Mouse (Mus musculus) embryo, embryonic 10 days (tissue): ENCODE data around the gene Sos1.
"Not testable (repeated sequence)": the region's sequence is repeated elsewhere in the genome, so short reads cannot be mapped to it uniquely, and the experiment has no call there.

ENCODE experiments used
- DNase-seq: peaks from one replicate; pipeline ENCODE4 v3.0.0-alpha.2; 2015; ENCODE audit warnings: low spot score

The Sos1 gene

DNA sequence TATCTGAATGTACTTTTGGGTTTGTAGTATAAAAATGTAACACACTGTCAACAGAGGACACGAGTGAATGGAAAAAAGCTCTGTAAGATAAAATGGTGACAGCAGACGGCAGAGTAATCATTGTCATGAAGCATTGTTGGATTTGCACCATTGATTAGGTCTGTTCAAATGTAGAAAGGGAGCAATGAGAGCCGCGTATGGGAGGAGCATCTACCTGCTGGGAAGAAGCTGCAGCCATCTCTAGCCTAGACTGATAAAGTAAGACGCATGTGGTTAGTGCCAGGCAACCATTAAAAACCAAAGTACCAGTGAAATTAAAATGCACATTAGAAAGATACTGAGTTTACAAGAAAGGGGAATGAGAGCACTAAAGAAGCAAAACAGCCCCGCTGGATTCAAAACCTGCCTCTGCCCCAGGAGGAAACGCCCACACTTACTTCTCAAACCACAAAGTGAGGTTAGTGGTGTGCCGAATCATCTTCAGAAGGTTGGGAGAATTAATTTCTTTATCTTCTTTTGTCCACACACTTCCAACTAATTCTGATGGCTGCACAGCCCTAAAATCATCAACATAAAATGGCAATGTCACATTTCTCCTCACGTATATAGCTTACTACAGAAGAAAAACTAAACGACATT lies 61.6 kb downstream of the Sos1 start:
- no peak for DNase-seq

DNA sequence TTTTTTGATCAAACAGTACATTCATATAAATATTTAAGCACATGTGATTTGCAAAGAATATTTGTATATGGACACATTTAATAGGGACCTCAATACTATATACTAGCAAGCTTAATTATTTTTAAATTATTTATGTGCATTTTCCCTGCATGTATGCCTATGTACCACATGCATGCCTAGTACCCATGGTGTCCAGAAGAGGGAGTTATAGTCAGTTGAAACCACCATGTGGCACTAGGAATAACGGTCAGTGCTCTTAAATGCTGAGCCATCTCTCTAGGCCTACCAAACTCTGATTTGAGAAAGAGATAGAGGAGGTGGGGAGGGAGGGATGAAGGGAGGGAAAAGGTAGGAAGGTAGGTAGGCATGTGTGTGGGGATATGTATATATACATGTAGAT lies 69.1 kb downstream of the Sos1 start:
- DNase-seq = no peak

DNA sequence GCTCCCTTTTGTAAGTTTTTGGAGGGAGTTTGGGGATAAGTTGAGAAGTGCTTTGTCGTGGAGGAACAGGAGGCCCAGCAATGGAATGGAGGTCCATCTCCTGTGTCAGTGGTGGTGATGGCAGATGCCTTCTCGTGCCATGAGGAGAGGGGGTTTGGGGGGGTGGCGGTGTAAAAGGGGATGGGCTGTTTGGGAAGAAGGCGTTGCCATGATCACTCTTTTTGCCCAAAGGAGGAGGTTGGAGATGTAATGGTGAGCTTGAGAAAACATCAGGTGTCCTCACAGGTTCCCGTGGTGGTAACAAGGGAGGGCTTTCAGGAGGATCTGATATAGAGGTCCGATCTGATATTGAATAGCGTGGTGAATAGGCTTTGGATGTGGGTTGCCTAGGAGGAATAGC lies 82.0 kb downstream of the Sos1 start:
- no peak for DNase-seq

- DNase-seq = peak; percentile 86
Measured at GRCm38 (mm10) chr17:80391423-80392403, 88.5 kb downstream of the Sos1 start.

- no peak for DNase-seq
Measured at GRCm38 (mm10) chr17:80390024-80390423, 90.2 kb downstream of the Sos1 start.

GRCm38 (mm10) chr17:80385671-80386070 lies 94.6 kb downstream of the Sos1 start:
- no peak for DNase-seq

GRCm38 (mm10) chr17:80378386-80378785 lies 101.9 kb downstream of the Sos1 start:
- DNase-seq = not testable (repeated sequence)

GRCm38 (mm10) chr17:80373726-80374096 lies 106.5 kb downstream of the Sos1 start:
- DNase-seq = peak; percentile 47

DNA sequence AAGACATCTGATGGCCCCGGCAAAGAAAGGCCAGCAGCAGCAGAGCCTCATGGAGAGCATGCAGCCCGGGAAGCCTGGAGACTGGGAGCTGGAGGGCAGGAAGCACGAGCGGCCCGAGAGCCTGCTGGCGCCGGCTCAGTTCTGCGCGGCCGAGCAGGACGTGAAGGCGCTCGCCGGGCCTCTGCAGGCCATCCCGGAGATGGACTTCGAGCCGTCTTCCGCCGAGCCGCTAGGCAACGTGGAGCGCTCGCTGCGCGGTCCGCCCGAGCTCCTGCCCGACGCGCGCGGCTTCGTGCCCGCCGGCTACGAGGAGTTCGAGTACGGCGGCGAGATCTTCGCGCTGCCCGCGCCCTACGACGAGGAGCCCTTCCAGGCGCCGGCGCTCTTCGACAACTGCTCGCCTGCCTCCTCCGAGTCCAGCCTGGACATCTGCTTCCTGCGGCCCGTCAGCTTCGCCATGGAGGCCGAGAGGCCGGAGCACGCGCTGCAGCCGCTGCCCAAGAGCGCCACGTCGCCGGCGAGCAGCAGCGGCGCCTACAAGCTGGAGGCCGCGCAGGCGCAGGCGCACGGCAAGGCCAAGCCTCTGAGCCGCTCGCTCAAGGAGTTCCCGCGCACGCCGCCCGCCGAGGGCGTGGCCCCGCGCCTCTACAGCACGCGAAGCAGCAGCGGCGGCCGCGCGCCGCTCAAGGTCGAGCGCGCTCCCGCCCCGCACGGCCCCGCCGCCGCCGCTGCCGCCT lies 107.1 kb downstream of the Sos1 start, which contains the start of gene Gm10190:
Gene Gm10190 (minus strand): TSS at position 553 of the 737 bp plus-strand sequence.
- peak; percentile 95 for DNase-seq

GRCm38 (mm10) chr17:80368606-80369005 lies 111.6 kb downstream of the Sos1 start:
- DNase-seq = no peak

- no peak for DNase-seq
Measured at GRCm38 (mm10) chr17:80367276-80367675, 113.0 kb downstream of the Sos1 start.

DNA sequence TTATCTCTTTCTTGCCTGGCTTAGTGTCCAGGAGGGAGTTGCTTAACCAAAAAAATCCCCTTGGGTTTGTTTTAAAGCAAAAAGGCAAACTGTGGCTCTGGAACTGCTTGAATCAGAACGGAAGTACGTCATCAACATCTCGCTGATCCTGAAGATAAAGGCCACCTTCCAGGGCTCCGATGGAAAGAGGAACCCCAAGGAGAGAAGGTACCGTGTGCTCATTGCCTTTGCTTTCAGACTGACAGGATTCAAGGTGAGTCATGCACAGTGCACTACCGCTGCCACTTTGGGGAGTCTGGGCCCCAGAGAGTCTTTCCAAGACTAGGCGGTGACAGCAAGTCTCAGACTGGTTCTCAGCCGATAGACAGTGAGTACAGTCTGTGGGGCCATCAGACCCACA lies 120.0 kb downstream of the Sos1 start:
- no peak for DNase-seq

DNA sequence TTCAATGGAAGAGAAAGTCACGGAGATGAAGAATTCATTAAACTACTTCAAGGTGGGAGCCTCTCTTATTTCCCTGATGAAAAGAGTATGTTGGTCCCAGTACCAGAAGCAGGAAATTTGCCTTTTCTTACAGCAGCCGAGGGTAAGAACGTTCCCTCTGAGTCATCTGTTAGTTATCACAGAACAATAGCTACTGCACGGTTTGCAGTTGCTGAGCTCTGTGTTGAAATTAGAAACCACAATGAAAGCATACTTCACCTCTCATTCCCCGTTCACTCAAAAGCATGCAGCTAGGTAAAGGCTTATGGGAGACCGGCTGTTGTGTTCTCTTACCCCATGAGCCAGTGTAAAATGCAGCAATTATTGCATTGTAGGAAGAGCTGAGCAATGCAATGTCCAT lies 133.0 kb downstream of the Sos1 start:
- no peak for DNase-seq

GRCm38 (mm10) chr17:80346591-80347125 lies 133.6 kb downstream of the Sos1 start:
- DNase-seq = peak; percentile 74

- DNase-seq = peak; percentile 26
Measured at GRCm38 (mm10) chr17:80345277-80345676, 135.0 kb downstream of the Sos1 start.
